In the genomic region with DNA sequence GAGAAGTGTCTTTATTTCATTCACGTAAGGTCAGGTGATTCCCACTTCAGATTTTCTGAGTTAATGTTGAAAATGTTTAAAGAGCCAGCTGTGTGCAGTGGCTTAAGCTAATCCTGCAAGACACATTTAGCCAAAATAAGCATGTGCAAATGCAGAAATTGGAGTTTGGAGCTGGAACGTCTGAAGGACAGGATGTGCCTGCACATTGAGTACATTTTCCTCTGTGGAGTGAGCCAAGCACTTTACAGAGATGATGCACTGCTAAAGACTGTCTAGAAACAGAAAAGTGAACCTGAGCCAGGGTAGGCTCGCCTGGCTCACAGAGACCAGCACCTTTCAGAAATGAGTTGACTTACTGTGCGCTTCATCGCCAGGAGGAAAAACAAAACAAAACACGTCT, we compare ENCODE assay signal across 10 mouse cellular contexts.
"Had no signal": no experiment of that assay in that cellular context is flagged by ENCODE, and none has a peak within 500 bp of the region (broad histone marks: within the 10 kb centered on the region; RNA-seq: fewer than 3 reads in every experiment).

No protein-coding gene starts in this region.

- ATAC-seq: inflammation-experienced regulatory T-cells, adult 6 months; intestine, postnatal 0 days; liver, embryonic 12.5 days had no signal

- DNase-seq: kidney, adult 8-10 months; kidney, postnatal 25 days; lung, embryonic 14.5 days; lung, postnatal 10 days; lung, postnatal 4 days; midbrain, embryonic 14.5 days; thymus, postnatal 36 days had no signal
